In the genomic region with DNA sequence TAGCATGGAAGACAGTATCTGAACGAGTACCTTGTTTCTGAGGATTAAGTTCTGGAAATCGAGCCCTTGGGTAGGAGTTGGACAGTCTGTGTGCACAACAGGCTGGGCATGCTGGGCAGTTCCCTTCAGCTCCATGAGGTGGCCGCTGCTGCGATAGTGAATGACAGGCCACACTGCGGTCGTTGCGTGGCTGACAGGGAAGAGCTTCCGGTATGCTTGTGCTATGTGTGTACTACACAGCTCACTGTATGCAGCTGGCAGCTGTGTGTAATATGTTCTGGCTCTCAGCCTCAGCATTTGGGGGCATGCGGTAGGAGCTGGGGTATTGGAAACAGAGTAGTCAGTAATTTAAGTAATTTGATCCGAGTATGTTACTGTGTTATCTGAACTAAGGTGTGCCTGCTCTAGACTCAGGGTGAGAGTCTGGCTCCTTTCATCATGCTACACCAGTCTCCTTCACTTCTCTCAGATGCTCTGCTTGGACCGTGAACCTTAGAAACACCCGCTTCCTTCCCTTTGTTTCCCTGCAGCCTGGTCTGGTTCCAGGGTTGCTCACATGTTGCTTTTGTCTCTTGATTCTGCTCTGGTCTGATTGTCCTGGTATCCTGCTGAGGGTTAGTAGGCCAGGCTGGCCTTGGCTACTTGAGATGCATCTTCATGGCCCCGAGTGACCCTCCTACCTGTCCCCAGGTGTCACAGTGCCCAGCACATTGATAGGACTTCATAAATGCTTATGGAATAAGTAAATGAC, we compare ENCODE assay signal across 8 mouse cellular contexts. TPM values are rescaled to one million over a fixed set of nuclear protein-coding genes. Genes with fewer than 3 reads are reported as not detected.
A peak's percentile ranks its signal among the peaks of the same experiment; 100 is the strongest.
DNase-seq lines count a peak whose midpoint lies in the region; ATAC-seq and TF ChIP-seq lines count a peak whose summit lies in the region.

No protein-coding gene starts in this region.

- no peaks in the 10 kb centered on the region for H3K36me3 ChIP-seq in kidney, embryonic 16.5 days (ENCODE audit: insufficient read depth, low read length)
- no peaks in the 10 kb centered on the region for H3K36me3 ChIP-seq in hindbrain, embryonic 14.5 days (replicated peaks; ENCODE audit: control insufficient read depth, insufficient read depth)
- H3K36me3 ChIP-seq in lung, postnatal 0 days (ENCODE audit: insufficient read depth, low read length): no peaks in the 10 kb centered on the region
- H3K36me3 ChIP-seq in small intestine, adult 2 months (ENCODE audit: control insufficient read depth, insufficient read depth, low read length): peaks cover 1% of the 10 kb centered on the region; the same call in 1 of the 2 replicates

- no peak overlapping the region for H3K9ac ChIP-seq in kidney, embryonic 16.5 days (replicated peaks; ENCODE audit: low read length)
- H3K9ac ChIP-seq in hindbrain, embryonic 14.5 days: no peak overlapping the region
- H3K9ac ChIP-seq in lung, postnatal 0 days (replicated peaks; ENCODE audit: low read depth): no peak overlapping the region

- H3K9me3 ChIP-seq in kidney, embryonic 16.5 days (ENCODE audit: low read length): peaks cover 6% of the 10 kb centered on the region; the same call in 1 of the 2 replicates
- 0 out of 2 replicates have a peak, but pooled peaks cover 2% of the 10 kb centered on the region for H3K9me3 ChIP-seq in hindbrain, embryonic 14.5 days (ENCODE audit: control insufficient read depth, low read length)
- no peaks in the 10 kb centered on the region for H3K9me3 ChIP-seq in lung, postnatal 0 days (ENCODE audit: low read length)

- no peaks in the 10 kb centered on the region for H3K27me3 ChIP-seq in kidney, embryonic 16.5 days (ENCODE audit: insufficient read depth, low read length)
- no peaks in the 10 kb centered on the region for H3K27me3 ChIP-seq in hindbrain, embryonic 14.5 days (ENCODE audit: control insufficient read depth, insufficient read depth, low read length)
- H3K27me3 ChIP-seq in lung, postnatal 0 days (replicated peaks; ENCODE audit: insufficient read depth, low read length): no peaks in the 10 kb centered on the region
- H3K27me3 ChIP-seq in small intestine, adult 2 months (ENCODE audit: control insufficient read depth, insufficient read depth, low read length): no peaks in the 10 kb centered on the region

- H3K4me3 ChIP-seq in kidney, embryonic 16.5 days (ENCODE audit: low read length): no peak overlapping the region
- H3K4me3 ChIP-seq in bone marrow, adult 2 months (replicated peaks; ENCODE audit: control insufficient read depth, low read depth, low read length): no peak overlapping the region
- H3K4me3 ChIP-seq in hindbrain, embryonic 14.5 days (replicated peaks; ENCODE audit: low read length): no peak overlapping the region
- H3K4me3 ChIP-seq in lung, postnatal 0 days (ENCODE audit: low read depth, low read length): no peak overlapping the region
- no peak overlapping the region for H3K4me3 ChIP-seq in small intestine, adult 2 months (ENCODE audit: low read depth, low read length)

- TF ChIP-seq EP300 in lung, postnatal 0 days (IDR thresholded peaks at IDR 0.05): no peak

- DNase-seq in kidney, adult 9 months: no peak
- no peak for DNase-seq in hindbrain, embryonic 14.5 days (ENCODE audit: low spot score)
- DNase-seq in lung, postnatal 0 days (ENCODE audit: low spot score): peak; percentile 67
- no peak for DNase-seq in layer of hippocampus, postnatal 36 days

- peak; percentile 49; the same call in 1 of the 2 replicates for ATAC-seq in kidney, embryonic 16.5 days (ENCODE audit: low FRiP score, low TSS enrichment)
- peak; percentile 80 for ATAC-seq in erythroblast, adult 5-6 weeks (replicated peaks; ENCODE audit: low FRiP score, poor library complexity, severe bottlenecking)
- ATAC-seq in hindbrain, embryonic 14.5 days (ENCODE audit: low FRiP score): no peak
- peak; percentile 71 for ATAC-seq in lung, postnatal 0 days

- peaks cover 32% of the 10 kb centered on the region for H3K4me1 ChIP-seq in kidney, embryonic 16.5 days (ENCODE audit: insufficient read depth, low read length)
- peaks cover 13% of the 10 kb centered on the region for H3K4me1 ChIP-seq in bone marrow, adult 2 months (ENCODE audit: control insufficient read depth, insufficient read depth, low read length)
- H3K4me1 ChIP-seq in hindbrain, embryonic 14.5 days (replicated peaks; ENCODE audit: control insufficient read depth, insufficient read depth, low read length): peaks cover 42% of the 10 kb centered on the region
- peaks cover 6% of the 10 kb centered on the region; the same call in 1 of the 2 replicates for H3K4me1 ChIP-seq in lung, postnatal 0 days (ENCODE audit: insufficient read depth, low read depth, low read length)
- peaks cover 10% of the 10 kb centered on the region for H3K4me1 ChIP-seq in small intestine, adult 2 months (ENCODE audit: control insufficient read depth, insufficient read depth, insufficient read length, low read length)

- peak; percentile 29; the same call in 1 of the 2 replicates for TF ChIP-seq CTCF in bone marrow, adult 2 months (IDR thresholded peaks at IDR 0.05; ENCODE audit: control insufficient read depth, insufficient read depth, low read length)
- peak; percentile 70 for TF ChIP-seq CTCF in lung, postnatal 0 days (IDR thresholded peaks at IDR 0.05)
- 0 out of 2 replicates have a peak, but pooled peaks have one; percentile 9 for TF ChIP-seq CTCF in small intestine, adult 2 months (IDR thresholded peaks at IDR 0.05; ENCODE audit: extremely low read depth, insufficient read length, insufficient replicate concordance, low read depth, low read length)

- H3K27ac ChIP-seq in kidney, embryonic 16.5 days (ENCODE audit: low read length): no peak overlapping the region
- no peak overlapping the region for H3K27ac ChIP-seq in bone marrow, adult 2 months (ENCODE audit: control insufficient read depth, insufficient read depth, low read depth, low read length, poor library complexity)
- peak overlapping the region; percentile 75 for H3K27ac ChIP-seq in hindbrain, embryonic 14.5 days
- peak overlapping the region; percentile 16; the same call in 1 of the 2 replicates for H3K27ac ChIP-seq in lung, postnatal 0 days (ENCODE audit: low read length)
- H3K27ac ChIP-seq in small intestine, adult 2 months (ENCODE audit: insufficient read depth, low read depth, low read length): no peak overlapping the region

- no peak overlapping the region for H3K4me2 ChIP-seq in kidney, embryonic 16.5 days (replicated peaks; ENCODE audit: low read depth, low read length)
- peak overlapping the region; percentile 2; the same call in 1 of the 2 replicates for H3K4me2 ChIP-seq in hindbrain, embryonic 14.5 days (replicated peaks)
- no peak overlapping the region for H3K4me2 ChIP-seq in lung, postnatal 0 days (replicated peaks; ENCODE audit: low read depth, low read length)

- TF ChIP-seq POLR2A in bone marrow, adult 2 months (IDR thresholded peaks at IDR 0.05; ENCODE audit: borderline replicate concordance, control insufficient read depth, low read depth, low read length): no peak
- TF ChIP-seq POLR2A in small intestine, adult 2 months (IDR thresholded peaks at IDR 0.05; ENCODE audit: low read depth, low read length): no peak

- 44% methylated on average over 13 of the region's 13 CpGs for WGBS in kidney, embryonic 16.5 days
- 18% methylated on average over 13 of the region's 13 CpGs for WGBS in bone marrow, adult 2 months
- whole genome bisulfite sequencing in hindbrain, embryonic 14.5 days: 37% methylated on average over 13 of the region's 13 CpGs
- WGBS in lung, postnatal 0 days: 25% methylated on average over 13 of the region's 13 CpGs
- WGBS in small intestine, adult 2 months: 42% methylated on average over 13 of the region's 13 CpGs

RNA-seq across cellular contexts. Expression of gene Hivep1, which starts 49.8 kb away (rescaled TPM):
- 8.4 and 10.0 TPM in 2 replicates for polyA plus RNA-seq in kidney, embryonic 16.5 days (2015; fragmentation: Nextera tagmentation; extraction: Ambion mirVana)
- 5.2 and 7.9 TPM in 2 replicates for polyA plus RNA-seq in bone marrow, adult 2 months (2011; ENCODE audit: insufficient read depth, insufficient read length, low replicate concordance, missing spikeins)
- total RNA-seq in erythroblast, adult 5-6 weeks (2015; ENCODE audit: low replicate concordance): 6.0 and 29.9 TPM in 2 replicates
- total RNA-seq in erythroblast, adult 5-6 weeks (2017; ENCODE audit: low replicate concordance): 3.6 and 11.8 TPM in 2 replicates
- 21.8 and 23.0 TPM in 2 replicates for polyA plus RNA-seq in hindbrain, embryonic 14.5 days (2014; fragmentation: Nextera tagmentation; extraction: Ambion mirVana)
- 7.7 and 11.3 TPM in 2 replicates for polyA plus RNA-seq in lung, postnatal 0 days (2015; fragmentation: Nextera tagmentation; extraction: Ambion mirVana)
- polyA plus RNA-seq in small intestine, adult 2 months (2012; rRNA removed): 14.5 and 27.9 TPM in 2 replicates
- total RNA-seq in layer of hippocampus, postnatal 36 days (2021): 10 to 100 TPM; 24.2 TPM

Comparison
In these comparisons a context has a peak if more than half of its experiments do, and no peak if none do; other contexts are left out.
1. H3K27ac ChIP-seq: peak in hindbrain, embryonic 14.5 days (single experiment) and lung, postnatal 0 days (single experiment); none in kidney, embryonic 16.5 days (single experiment), bone marrow, adult 2 months (single experiment) and small intestine, adult 2 months (single experiment).
2. CTCF ChIP-seq: peak in every context shown above with its lines; median percentile 70 in lung, postnatal 0 days; 29 in bone marrow, adult 2 months; 9 in small intestine, adult 2 months.